Mouse (Mus musculus): ENCODE data around the gene Crb1. TPM values are rescaled to one million over a fixed set of nuclear protein-coding genes. Genes with fewer than 3 reads are reported as not detected.
"Not testable (repeated sequence)": the region's sequence is repeated elsewhere in the genome, so short reads cannot be mapped to it uniquely, and the experiment has no call there.

Gene Crb1
- polyA plus RNA-seq (2014; fragmentation: Nextera tagmentation; extraction: Ambion mirVana): 1.8 and 3.0 TPM in 2 replicates

- H3K9me3 ChIP-seq (ENCODE audit: control insufficient read depth, low read length): no peaks in the 10 kb centered on the region
- H3K4me3 ChIP-seq (ENCODE audit: low read depth, low read length): peak within 1 kb of the TSS; percentile 23
- H3K4me1 ChIP-seq (replicated peaks; ENCODE audit: control insufficient read depth, insufficient read depth, low read length): 0 out of 2 replicates have a peak, but pooled peaks cover 3% of the 10 kb centered on the region
- H3K9ac ChIP-seq (ENCODE audit: low read depth, low read length): 0 out of 2 replicates have a peak within 1 kb of the TSS, but pooled peaks have one; percentile 16
- WGBS: 10% methylated on average over 5 of the region's 5 CpGs
- peak within 1 kb of the TSS; percentile 24; the same call in 1 of the 2 replicates for H3K4me2 ChIP-seq (replicated peaks; ENCODE audit: low read depth, low read length)
- H3K27ac ChIP-seq (ENCODE audit: low read depth, low read length): peak within 1 kb of the TSS; percentile 30; the same call in 1 of the 2 replicates
- ATAC-seq (ENCODE audit: low FRiP score): peak; percentile 66
- H3K36me3 ChIP-seq (ENCODE audit: control insufficient read depth, insufficient read depth, low read length): no peaks in the 10 kb centered on the region
- no peaks in the 10 kb centered on the region for H3K27me3 ChIP-seq (ENCODE audit: control insufficient read depth, insufficient read depth, low read length)
- peak; percentile 73 for DNase-seq (ENCODE audit: low spot score)
Measured at GRCm38 (mm10) chr1:139376638-139377286, at the start of gene Crb1. Gene Crb1 (minus strand): TSS chr1:139377100.

DNA sequence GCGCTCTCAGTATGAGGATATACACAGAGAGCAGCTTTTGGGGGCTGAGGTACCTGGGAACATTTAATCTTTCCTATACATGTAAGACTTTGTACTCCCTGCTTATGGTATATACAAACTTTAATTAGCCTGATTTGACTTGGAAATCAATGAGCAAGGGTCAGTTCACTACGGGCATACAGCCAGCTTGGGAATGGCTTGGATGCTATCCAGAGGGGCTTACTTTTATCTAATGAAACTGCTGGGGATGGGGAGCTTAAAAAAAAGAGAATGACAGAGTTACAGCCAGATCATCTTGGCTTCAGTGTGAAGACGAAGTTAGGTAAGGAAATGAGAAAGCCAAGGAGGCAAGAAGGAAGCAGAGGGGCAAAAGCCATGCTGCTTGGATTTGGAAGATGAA lies 48.1 kb upstream of the Crb1 start:
- WGBS: 47% methylated on average over 3 of the region's 3 CpGs
- ATAC-seq (ENCODE audit: low FRiP score) (no peak), DNase-seq (ENCODE audit: low spot score) (no peak)
- H3K9ac ChIP-seq (ENCODE audit: low read depth, low read length): peak overlapping the region; percentile 28; the same call in 1 of the 2 replicates
- peak overlapping the region; percentile 43 for H3K4me2 ChIP-seq (replicated peaks; ENCODE audit: low read depth, low read length)
- peaks cover 12% of the 10 kb centered on the region for H3K4me1 ChIP-seq (replicated peaks; ENCODE audit: control insufficient read depth, insufficient read depth, low read length)
- no peaks in the 10 kb centered on the region for H3K9me3 ChIP-seq (ENCODE audit: control insufficient read depth, low read length)
- peak overlapping the region; percentile 27 for H3K4me3 ChIP-seq (ENCODE audit: low read depth, low read length)
- H3K36me3 ChIP-seq (ENCODE audit: control insufficient read depth, insufficient read depth, low read length): 0 out of 2 replicates have a peak, but pooled peaks cover 3% of the 10 kb centered on the region
- H3K27ac ChIP-seq (ENCODE audit: low read depth, low read length): no peak overlapping the region
- H3K27me3 ChIP-seq (ENCODE audit: control insufficient read depth, insufficient read depth, low read length): no peaks in the 10 kb centered on the region

- Histone ChIP-seq H3K4me2 (replicated peaks; ENCODE audit: low read depth, low read length) (peak overlapping the region; percentile 70), H3K9ac (ENCODE audit: low read depth, low read length) (0 out of 2 replicates have a peak overlapping the region, but pooled peaks have one; percentile 27)
- 68% methylated on average over 10 of the region's 10 CpGs for WGBS
Measured at GRCm38 (mm10) chr1:139423931-139424330, 47.0 kb upstream of the Crb1 start.

DNA sequence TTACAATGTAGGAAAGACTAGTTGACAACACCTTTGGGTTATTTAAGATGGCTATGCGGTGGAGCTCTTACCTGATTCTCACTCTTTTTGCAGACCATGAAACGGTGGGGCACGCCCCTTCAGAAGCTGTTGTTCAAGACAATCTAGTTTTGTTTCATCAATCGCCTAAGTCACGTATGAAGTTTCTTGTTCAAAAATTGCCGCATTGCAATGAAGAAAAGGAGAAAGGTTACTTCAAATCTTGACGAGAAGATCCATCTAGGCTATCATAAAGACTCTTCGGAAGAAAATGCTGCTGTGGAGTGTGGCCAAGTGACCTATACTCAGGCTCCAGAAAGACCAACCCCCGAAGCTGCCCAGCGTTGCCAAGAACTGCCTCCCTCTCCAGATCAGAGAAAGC lies 46.0 kb upstream of the Crb1 start:
- WGBS: 32% methylated on average over 10 of the region's 10 CpGs
- H3K4me1 ChIP-seq (replicated peaks; ENCODE audit: control insufficient read depth, insufficient read depth, low read length): peaks cover 12% of the 10 kb centered on the region
- peak; percentile 40 for DNase-seq (ENCODE audit: low spot score)

More at GRCm38 (mm10) chr1:139423931-139424330, 47.0 kb upstream of the Crb1 start:
- DNase-seq (ENCODE audit: low spot score) (no peak), ATAC-seq (ENCODE audit: low FRiP score) (no peak)
- no peaks in the 10 kb centered on the region for H3K9me3 ChIP-seq (ENCODE audit: control insufficient read depth, low read length)
- peaks cover 12% of the 10 kb centered on the region for H3K4me1 ChIP-seq (replicated peaks; ENCODE audit: control insufficient read depth, insufficient read depth, low read length)
- no peaks in the 10 kb centered on the region for H3K36me3 ChIP-seq (ENCODE audit: control insufficient read depth, insufficient read depth, low read length)
- H3K4me3 ChIP-seq (ENCODE audit: low read depth, low read length): peak overlapping the region; percentile 18; the same call in 1 of the 2 replicates
- no peaks in the 10 kb centered on the region for H3K27me3 ChIP-seq (ENCODE audit: control insufficient read depth, insufficient read depth, low read length)
- no peak overlapping the region for H3K27ac ChIP-seq (ENCODE audit: low read depth, low read length)

GRCm38 (mm10) chr1:139421875-139422791 lies 45.2 kb upstream of the Crb1 start, which contains the start of gene Zbtb41:
Gene Zbtb41 (plus strand): TSS chr1:139422288.
- H3K4me1 ChIP-seq (replicated peaks; ENCODE audit: control insufficient read depth, insufficient read depth, low read length): peaks cover 12% of the 10 kb centered on the region
- ATAC-seq (ENCODE audit: low FRiP score) (peak; percentile 94), DNase-seq (ENCODE audit: low spot score) (peak; percentile 94)
- H3K4me3 ChIP-seq (ENCODE audit: low read depth, low read length): peak within 1 kb of the TSS; percentile 83
- H3K9me3 ChIP-seq (ENCODE audit: control insufficient read depth, low read length): no peaks in the 10 kb centered on the region
- H3K36me3 ChIP-seq (ENCODE audit: control insufficient read depth, insufficient read depth, low read length): no peaks in the 10 kb centered on the region
- peak within 1 kb of the TSS; percentile 97 for H3K9ac ChIP-seq (ENCODE audit: low read depth, low read length)
- WGBS: under 1% methylated on average over 63 of the region's 88 CpGs
- no peaks in the 10 kb centered on the region for H3K27me3 ChIP-seq (ENCODE audit: control insufficient read depth, insufficient read depth, low read length)
- H3K4me2 ChIP-seq (replicated peaks; ENCODE audit: low read depth, low read length): peak within 1 kb of the TSS; percentile 70
- H3K27ac ChIP-seq (ENCODE audit: low read depth, low read length): peak within 1 kb of the TSS; percentile 91

More for the DNA sequence above, 46.0 kb upstream of the Crb1 start:
- Histone ChIP-seq H3K4me2 (replicated peaks; ENCODE audit: low read depth, low read length) (peak overlapping the region; percentile 70), H3K36me3 (ENCODE audit: control insufficient read depth, insufficient read depth, low read length) (no peaks in the 10 kb centered on the region), H3K4me3 (ENCODE audit: low read depth, low read length) (peak overlapping the region; percentile 83), H3K9me3 (ENCODE audit: control insufficient read depth, low read length) (no peaks in the 10 kb centered on the region), H3K27me3 (ENCODE audit: control insufficient read depth, insufficient read depth, low read length) (no peaks in the 10 kb centered on the region), H3K27ac (ENCODE audit: low read depth, low read length) (no peak overlapping the region), H3K9ac (ENCODE audit: low read depth, low read length) (peak overlapping the region; percentile 97)
- no peak for ATAC-seq (ENCODE audit: low FRiP score)

DNA sequence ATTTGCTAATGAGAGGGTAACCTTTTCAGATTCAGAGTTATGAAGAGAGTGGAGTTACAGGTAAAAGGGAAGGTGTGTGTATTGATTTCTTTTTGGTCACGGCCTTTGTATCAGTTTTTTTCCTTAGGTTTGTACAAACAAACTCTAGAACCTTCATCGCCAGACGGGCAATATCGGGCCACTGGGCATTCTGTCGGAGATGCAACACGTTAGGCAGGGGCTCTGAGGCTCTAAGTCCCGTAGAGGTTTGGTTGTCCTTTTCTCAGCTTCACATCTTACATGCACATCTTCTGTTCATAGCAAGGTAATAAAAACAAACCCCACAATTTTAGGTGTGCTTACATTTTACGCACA lies 44.6 kb upstream of the Crb1 start:
- Histone ChIP-seq H3K27me3 (ENCODE audit: control insufficient read depth, insufficient read depth, low read length) (no peaks in the 10 kb centered on the region), H3K4me1 (replicated peaks; ENCODE audit: control insufficient read depth, insufficient read depth, low read length) (peaks cover 12% of the 10 kb centered on the region), H3K4me2 (replicated peaks; ENCODE audit: low read depth, low read length) (peak overlapping the region; percentile 70), H3K9me3 (ENCODE audit: control insufficient read depth, low read length) (no peaks in the 10 kb centered on the region), H3K36me3 (ENCODE audit: control insufficient read depth, insufficient read depth, low read length) (no peaks in the 10 kb centered on the region), H3K4me3 (ENCODE audit: low read depth, low read length) (peak overlapping the region; percentile 83), H3K9ac (ENCODE audit: low read depth, low read length) (peak overlapping the region; percentile 97), H3K27ac (ENCODE audit: low read depth, low read length) (no peak overlapping the region)
- WGBS: 7% methylated on average over 8 of the region's 8 CpGs
- DNase-seq (ENCODE audit: low spot score): no peak
- ATAC-seq (ENCODE audit: low FRiP score): peak; percentile 31

- Histone ChIP-seq H3K9me3 (ENCODE audit: control insufficient read depth, low read length) (no peaks in the 10 kb centered on the region), H3K36me3 (ENCODE audit: control insufficient read depth, insufficient read depth, low read length) (no peaks in the 10 kb centered on the region), H3K4me2 (replicated peaks; ENCODE audit: low read depth, low read length) (no peak overlapping the region), H3K4me3 (ENCODE audit: low read depth, low read length) (no peak overlapping the region), H3K27me3 (ENCODE audit: control insufficient read depth, insufficient read depth, low read length) (no peaks in the 10 kb centered on the region), H3K9ac (ENCODE audit: low read depth, low read length) (no peak overlapping the region), H3K27ac (ENCODE audit: low read depth, low read length) (no peak overlapping the region), H3K4me1 (replicated peaks; ENCODE audit: control insufficient read depth, insufficient read depth, low read length) (no peaks in the 10 kb centered on the region)
- 91% methylated on average over 3 of the region's 3 CpGs for WGBS
- ATAC-seq (ENCODE audit: low FRiP score): no peak
- DNase-seq (ENCODE audit: low spot score): no peak
Measured at GRCm38 (mm10) chr1:139413465-139413864, 36.6 kb upstream of the Crb1 start.

- DNase-seq (ENCODE audit: low spot score); ATAC-seq (ENCODE audit: low FRiP score); H3K4me1 ChIP-seq (replicated peaks; ENCODE audit: control insufficient read depth, insufficient read depth, low read length); H3K27ac ChIP-seq (ENCODE audit: low read depth, low read length); H3K36me3 ChIP-seq (ENCODE audit: control insufficient read depth, insufficient read depth, low read length); H3K4me3 ChIP-seq (ENCODE audit: low read depth, low read length); H3K27me3 ChIP-seq (ENCODE audit: control insufficient read depth, insufficient read depth, low read length); H3K9ac ChIP-seq (ENCODE audit: low read depth, low read length); H3K4me2 ChIP-seq (replicated peaks; ENCODE audit: low read depth, low read length); H3K9me3 ChIP-seq (ENCODE audit: control insufficient read depth, low read length): not testable (repeated sequence)
- WGBS: 88% methylated on average over 2 of the region's 2 CpGs
Measured at GRCm38 (mm10) chr1:139412365-139412764, 35.5 kb upstream of the Crb1 start.

Data from hindbrain, embryonic 11.5 days (tissue).